Mouse (Mus musculus): ENCODE data around the gene Uchl3. TPM values are rescaled to one million over a fixed set of nuclear protein-coding genes. Genes with fewer than 3 reads are reported as not detected.

The Uchl3 gene
- polyA plus RNA-seq, 1 experiment from 2014 or later, result 200 TPM

GRCm38 (mm10) chr14:101640153-101640843 lies 13.5 kb upstream of the Uchl3 start, which contains the start of gene Commd6:
Gene Commd6, minus strand, starts transcription at chr14:101640686.
- Histone ChIP-seq H3K4me3 (peak within 1 kb of the TSS; percentile 83), H3K4me1 (peaks cover 12% of the 10 kb centered on the region), H3K36me3 (replicated peaks) (peaks cover 5% of the 10 kb centered on the region), H3K27me3 (ENCODE audit: poor library complexity, severe bottlenecking) (no peaks in the 10 kb centered on the region), H3K9me3 (no peaks in the 10 kb centered on the region), H3K27ac (peak within 1 kb of the TSS; percentile 94)
- under 1% methylated on average over 39 of the region's 39 CpGs for WGBS
- DNase-seq (ENCODE audit: extremely low spot score, low spot score), result peak; percentile 90

GRCm38 (mm10) chr14:101644948-101645347 lies 8.8 kb upstream of the Uchl3 start:
- no peak overlapping the region for H3K4me3 ChIP-seq
- WGBS, result 94% methylated on average over 1 of the region's 1 CpGs
- no peaks in the 10 kb centered on the region for H3K9me3 ChIP-seq
- H3K27ac ChIP-seq, result no peak overlapping the region
- H3K4me1 ChIP-seq, result no peaks in the 10 kb centered on the region; the same call in 1 of the 2 replicates
- H3K36me3 ChIP-seq (replicated peaks), result no peaks in the 10 kb centered on the region
- H3K27me3 ChIP-seq (ENCODE audit: poor library complexity, severe bottlenecking), result no peaks in the 10 kb centered on the region
- DNase-seq (ENCODE audit: extremely low spot score, low spot score), result no peak

GRCm38 (mm10) chr14:101650551-101650950 lies 3.2 kb upstream of the Uchl3 start:
- H3K4me1 ChIP-seq, result peaks cover 10% of the 10 kb centered on the region
- H3K27ac ChIP-seq, result no peak overlapping the region
- H3K9me3 ChIP-seq, result no peaks in the 10 kb centered on the region
- no peak for DNase-seq (ENCODE audit: extremely low spot score, low spot score)
- H3K36me3 ChIP-seq (replicated peaks), result no peaks in the 10 kb centered on the region
- H3K27me3 ChIP-seq (ENCODE audit: poor library complexity, severe bottlenecking), result no peaks in the 10 kb centered on the region
- no peak overlapping the region for H3K4me3 ChIP-seq
- 88% methylated on average over 4 of the region's 4 CpGs for WGBS

- Histone ChIP-seq H3K27ac (no peak overlapping the region), H3K4me1 (peaks cover 10% of the 10 kb centered on the region), H3K27me3 (ENCODE audit: poor library complexity, severe bottlenecking) (no peaks in the 10 kb centered on the region), H3K9me3 (no peaks in the 10 kb centered on the region), H3K4me3 (no peak overlapping the region), H3K36me3 (replicated peaks) (no peaks in the 10 kb centered on the region; the same call in 1 of the 2 replicates)
- DNase-seq (ENCODE audit: extremely low spot score, low spot score), result no peak
- WGBS, result 91% methylated on average over 6 of the region's 6 CpGs
Observed at GRCm38 (mm10) chr14:101652571-101652970, 1.2 kb upstream of the Uchl3 start.

GRCm38 (mm10) chr14:101654526-101654909 lies 751 bp downstream of the Uchl3 start:
- Histone ChIP-seq H3K36me3 (replicated peaks) (peaks cover 10% of the 10 kb centered on the region), H3K27me3 (ENCODE audit: poor library complexity, severe bottlenecking) (no peaks in the 10 kb centered on the region), H3K4me1 (peaks cover 10% of the 10 kb centered on the region), H3K9me3 (no peaks in the 10 kb centered on the region), H3K4me3 (peak overlapping the region; percentile 99), H3K27ac (peak overlapping the region; percentile 98)
- no peak for DNase-seq (ENCODE audit: extremely low spot score, low spot score)
- WGBS, result under 1% methylated on average over 10 of the region's 10 CpGs

- no peak overlapping the region for H3K4me3 ChIP-seq
- no peak for DNase-seq (ENCODE audit: extremely low spot score, low spot score)
- no peaks in the 10 kb centered on the region for H3K9me3 ChIP-seq
- 88% methylated on average over 10 of the region's 10 CpGs for WGBS
- peaks cover 10% of the 10 kb centered on the region for H3K4me1 ChIP-seq
- H3K27ac ChIP-seq, result no peak overlapping the region
- H3K27me3 ChIP-seq (ENCODE audit: poor library complexity, severe bottlenecking), result no peaks in the 10 kb centered on the region
- H3K36me3 ChIP-seq (replicated peaks), result peaks cover 21% of the 10 kb centered on the region
Observed at GRCm38 (mm10) chr14:101656307-101656706, 2.5 kb downstream of the Uchl3 start.

GRCm38 (mm10) chr14:101661654-101662412 lies 8.1 kb downstream of the Uchl3 start:
- Histone ChIP-seq H3K4me3 (no peak overlapping the region), H3K27ac (no peak overlapping the region), H3K4me1 (no peaks in the 10 kb centered on the region), H3K36me3 (replicated peaks) (peaks cover 33% of the 10 kb centered on the region), H3K27me3 (ENCODE audit: poor library complexity, severe bottlenecking) (no peaks in the 10 kb centered on the region), H3K9me3 (no peaks in the 10 kb centered on the region)
- DNase-seq (ENCODE audit: extremely low spot score, low spot score), result no peak
- WGBS, result 83% methylated on average over 3 of the region's 3 CpGs

GRCm38 (mm10) chr14:101664274-101664673 lies 10.5 kb downstream of the Uchl3 start:
- H3K4me1 ChIP-seq, result no peaks in the 10 kb centered on the region
- H3K9me3 ChIP-seq, result no peaks in the 10 kb centered on the region
- no peak overlapping the region for H3K4me3 ChIP-seq
- WGBS, result 88% methylated on average over 3 of the region's 3 CpGs
- H3K36me3 ChIP-seq (replicated peaks), result peaks cover 46% of the 10 kb centered on the region
- H3K27ac ChIP-seq, result no peak overlapping the region
- DNase-seq (ENCODE audit: extremely low spot score, low spot score), result no peak
- no peaks in the 10 kb centered on the region for H3K27me3 ChIP-seq (ENCODE audit: poor library complexity, severe bottlenecking)

- Histone ChIP-seq H3K4me3 (no peak overlapping the region), H3K36me3 (replicated peaks) (peaks cover 53% of the 10 kb centered on the region), H3K4me1 (no peaks in the 10 kb centered on the region), H3K27ac (no peak overlapping the region), H3K9me3 (no peaks in the 10 kb centered on the region), H3K27me3 (ENCODE audit: poor library complexity, severe bottlenecking) (no peaks in the 10 kb centered on the region)
- WGBS, result 95% methylated on average over 7 of the region's 7 CpGs
- DNase-seq (ENCODE audit: extremely low spot score, low spot score), result no peak
Observed at GRCm38 (mm10) chr14:101666056-101666455, 12.3 kb downstream of the Uchl3 start.

- H3K36me3 ChIP-seq (replicated peaks), result peaks cover 53% of the 10 kb centered on the region
- no peak overlapping the region for H3K27ac ChIP-seq
- DNase-seq (ENCODE audit: extremely low spot score, low spot score), result no peak
- no peaks in the 10 kb centered on the region for H3K9me3 ChIP-seq
- H3K4me3 ChIP-seq, result no peak overlapping the region
- H3K4me1 ChIP-seq, result no peaks in the 10 kb centered on the region
- H3K27me3 ChIP-seq (ENCODE audit: poor library complexity, severe bottlenecking), result no peaks in the 10 kb centered on the region
- WGBS, result 87% methylated on average over 5 of the region's 5 CpGs
Observed at GRCm38 (mm10) chr14:101666536-101666935, 12.8 kb downstream of the Uchl3 start.

GRCm38 (mm10) chr14:101668626-101669025 lies 14.9 kb downstream of the Uchl3 start:
- H3K27me3 ChIP-seq (ENCODE audit: poor library complexity, severe bottlenecking), result no peaks in the 10 kb centered on the region
- 94% methylated on average over 7 of the region's 7 CpGs for WGBS

GRCm38 (mm10) chr14:101672226-101672625 lies 18.5 kb downstream of the Uchl3 start:
- H3K27ac ChIP-seq, result no peak overlapping the region
- 92% methylated on average over 1 of the region's 1 CpGs for WGBS
- peaks cover 57% of the 10 kb centered on the region for H3K36me3 ChIP-seq (replicated peaks)
- H3K4me3 ChIP-seq, result no peak overlapping the region
- H3K27me3 ChIP-seq (ENCODE audit: poor library complexity, severe bottlenecking), result no peaks in the 10 kb centered on the region
- DNase-seq (ENCODE audit: extremely low spot score, low spot score), result no peak
- H3K9me3 ChIP-seq, result no peaks in the 10 kb centered on the region
- no peaks in the 10 kb centered on the region for H3K4me1 ChIP-seq

More at GRCm38 (mm10) chr14:101668626-101669025, 14.9 kb downstream of the Uchl3 start:
- Histone ChIP-seq H3K4me3 (no peak overlapping the region), H3K27ac (no peak overlapping the region), H3K4me1 (no peaks in the 10 kb centered on the region), H3K36me3 (replicated peaks) (peaks cover 57% of the 10 kb centered on the region), H3K9me3 (no peaks in the 10 kb centered on the region)
- no peak for DNase-seq (ENCODE audit: extremely low spot score, low spot score)

GRCm38 (mm10) chr14:101687696-101688095 lies 33.9 kb downstream of the Uchl3 start:
- H3K27me3 ChIP-seq (ENCODE audit: poor library complexity, severe bottlenecking), result no peaks in the 10 kb centered on the region
- no peak for DNase-seq (ENCODE audit: extremely low spot score, low spot score)
- H3K4me1 ChIP-seq, result no peaks in the 10 kb centered on the region
- 91% methylated on average over 6 of the region's 6 CpGs for WGBS
- H3K27ac ChIP-seq, result no peak overlapping the region
- no peak overlapping the region for H3K4me3 ChIP-seq
- no peaks in the 10 kb centered on the region for H3K9me3 ChIP-seq
- H3K36me3 ChIP-seq (replicated peaks), result peaks cover 30% of the 10 kb centered on the region

Data from forebrain, embryonic 10.5 days (tissue).